Mouse (Mus musculus): ENCODE measurements around the gene Prkar1b. TPM values are rescaled to one million over a fixed set of nuclear protein-coding genes. Genes with fewer than 3 reads are reported as not detected.

Prkar1b gene
- polyA plus RNA-seq, 1 experiment from 2014 or later = 19.5 TPM

DNA sequence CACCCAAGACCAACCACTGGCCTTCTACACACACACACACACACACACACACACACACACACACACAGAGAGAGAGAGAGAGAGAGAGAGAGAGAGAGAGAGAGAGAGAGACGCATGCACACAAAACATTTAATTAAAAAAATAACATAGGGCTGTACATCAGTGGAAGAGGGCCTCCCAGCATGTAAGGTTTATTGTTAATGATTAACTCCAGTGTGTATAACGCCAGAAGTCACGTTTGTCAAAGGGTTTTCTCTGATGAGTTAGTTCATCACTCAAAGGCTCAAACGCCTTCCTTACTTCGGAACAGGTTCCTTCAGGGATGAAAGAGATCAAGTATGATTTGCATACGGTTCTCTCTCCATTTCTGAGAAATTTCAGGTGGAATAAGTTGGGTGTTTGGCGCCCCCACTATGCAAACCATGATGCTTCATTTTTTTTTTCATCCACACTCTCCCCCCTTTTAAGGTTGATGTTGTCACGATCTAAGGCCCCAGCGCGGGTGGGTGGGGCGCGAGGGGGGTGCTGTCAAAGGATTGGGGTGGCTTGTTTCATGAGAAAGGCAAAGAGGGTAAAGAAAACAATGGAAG, 21.2 kb downstream of the Prkar1b start:
- H3K4me2 ChIP-seq (replicated peaks; ENCODE audit: low read depth, low read length) = peak overlapping the region; percentile 76
- peak overlapping the region; percentile 44; the same call in 1 of the 2 replicates for H3K27ac ChIP-seq (ENCODE audit: low read length)
- H3K4me3 ChIP-seq (ENCODE audit: low read depth, low read length) = peak overlapping the region; percentile 54
- no peaks in the 10 kb centered on the region for H3K9me3 ChIP-seq (ENCODE audit: control insufficient read depth, low read depth, low read length)
- H3K4me1 ChIP-seq (ENCODE audit: control insufficient read depth, insufficient read depth, low read length) = peaks cover 4% of the 10 kb centered on the region; the same call in 1 of the 2 replicates
- WGBS = 27% methylated on average over 12 of the region's 12 CpGs
- ATAC-seq (ENCODE audit: insufficient number of reproducible peaks, insufficient read depth, low FRiP score, low read depth) = peak; percentile 39; the same call in 1 of the 2 replicates
- no peaks in the 10 kb centered on the region for H3K36me3 ChIP-seq (ENCODE audit: control insufficient read depth, insufficient read depth, low read length)
- no peaks in the 10 kb centered on the region; the same call in 1 of the 2 replicates for H3K27me3 ChIP-seq (ENCODE audit: control insufficient read depth, insufficient read depth, low read length)
- peak overlapping the region; percentile 46; the same call in 1 of the 2 replicates for H3K9ac ChIP-seq (replicated peaks; ENCODE audit: low read depth, low read length)

DNA sequence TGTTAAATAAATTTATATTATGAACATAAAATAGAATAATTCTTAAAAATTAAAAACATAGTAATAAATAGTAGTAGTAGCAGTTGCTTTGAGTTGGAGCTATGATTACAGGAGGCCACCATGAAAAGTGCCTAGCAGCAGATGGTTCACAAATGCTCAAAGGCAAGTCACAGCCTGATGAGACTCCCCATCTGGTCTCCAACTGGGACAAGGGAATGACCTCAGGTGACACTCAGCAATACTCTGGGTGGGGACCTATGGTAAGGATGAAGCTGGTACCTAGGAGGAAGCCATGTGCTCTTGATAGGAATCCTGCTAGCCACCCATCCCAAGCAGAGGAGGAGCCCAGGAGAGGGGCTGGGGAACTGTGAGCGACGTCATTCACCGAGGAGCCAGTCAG, 24.1 kb downstream of the Prkar1b start:
- no peak for ATAC-seq (ENCODE audit: insufficient number of reproducible peaks, insufficient read depth, low FRiP score, low read depth)
- no peak overlapping the region for H3K4me3 ChIP-seq (ENCODE audit: low read depth, low read length)
- no peaks in the 10 kb centered on the region for H3K9me3 ChIP-seq (ENCODE audit: control insufficient read depth, low read depth, low read length)
- H3K4me2 ChIP-seq (replicated peaks; ENCODE audit: low read depth, low read length) = no peak overlapping the region
- no peak overlapping the region for H3K27ac ChIP-seq (ENCODE audit: low read length)
- 76% methylated on average over 3 of the region's 3 CpGs for WGBS
- no peaks in the 10 kb centered on the region for H3K36me3 ChIP-seq (ENCODE audit: control insufficient read depth, insufficient read depth, low read length)
- H3K27me3 ChIP-seq (ENCODE audit: control insufficient read depth, insufficient read depth, low read length) = no peaks in the 10 kb centered on the region; the same call in 1 of the 2 replicates
- peaks cover 4% of the 10 kb centered on the region; the same call in 1 of the 2 replicates for H3K4me1 ChIP-seq (ENCODE audit: control insufficient read depth, insufficient read depth, low read length)
- H3K9ac ChIP-seq (replicated peaks; ENCODE audit: low read depth, low read length) = no peak overlapping the region

DNA sequence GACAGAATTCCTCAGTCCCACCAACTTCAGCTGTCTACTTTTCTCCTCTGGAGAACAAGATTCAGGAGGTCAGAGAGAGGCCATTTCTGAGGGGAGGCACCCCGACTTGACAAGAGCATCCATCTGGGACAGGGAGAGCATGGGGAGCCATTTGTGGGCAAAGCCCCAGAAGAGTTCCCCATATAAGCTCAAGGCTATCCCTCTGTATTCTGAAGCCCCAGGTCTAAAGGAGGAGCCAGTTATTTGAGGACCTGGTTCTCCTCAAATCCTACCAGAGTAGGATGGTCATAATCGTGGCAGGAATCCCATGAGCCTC, 30.9 kb downstream of the Prkar1b start:
- H3K9me3 ChIP-seq (ENCODE audit: control insufficient read depth, low read depth, low read length) = no peaks in the 10 kb centered on the region
- H3K27me3 ChIP-seq (ENCODE audit: control insufficient read depth, insufficient read depth, low read length) = no peaks in the 10 kb centered on the region
- no peaks in the 10 kb centered on the region for H3K36me3 ChIP-seq (ENCODE audit: control insufficient read depth, insufficient read depth, low read length)
- no peak for ATAC-seq (ENCODE audit: insufficient number of reproducible peaks, insufficient read depth, low FRiP score, low read depth)
- H3K4me1 ChIP-seq (ENCODE audit: control insufficient read depth, insufficient read depth, low read length) = 0 out of 2 replicates have a peak, but pooled peaks cover 4% of the 10 kb centered on the region
- no peak overlapping the region for H3K4me2 ChIP-seq (replicated peaks; ENCODE audit: low read depth, low read length)
- no peak overlapping the region for H3K4me3 ChIP-seq (ENCODE audit: low read depth, low read length)
- H3K9ac ChIP-seq (replicated peaks; ENCODE audit: low read depth, low read length) = no peak overlapping the region
- H3K27ac ChIP-seq (ENCODE audit: low read length) = no peak overlapping the region
- WGBS = 52% methylated on average over 2 of the region's 2 CpGs

DNA sequence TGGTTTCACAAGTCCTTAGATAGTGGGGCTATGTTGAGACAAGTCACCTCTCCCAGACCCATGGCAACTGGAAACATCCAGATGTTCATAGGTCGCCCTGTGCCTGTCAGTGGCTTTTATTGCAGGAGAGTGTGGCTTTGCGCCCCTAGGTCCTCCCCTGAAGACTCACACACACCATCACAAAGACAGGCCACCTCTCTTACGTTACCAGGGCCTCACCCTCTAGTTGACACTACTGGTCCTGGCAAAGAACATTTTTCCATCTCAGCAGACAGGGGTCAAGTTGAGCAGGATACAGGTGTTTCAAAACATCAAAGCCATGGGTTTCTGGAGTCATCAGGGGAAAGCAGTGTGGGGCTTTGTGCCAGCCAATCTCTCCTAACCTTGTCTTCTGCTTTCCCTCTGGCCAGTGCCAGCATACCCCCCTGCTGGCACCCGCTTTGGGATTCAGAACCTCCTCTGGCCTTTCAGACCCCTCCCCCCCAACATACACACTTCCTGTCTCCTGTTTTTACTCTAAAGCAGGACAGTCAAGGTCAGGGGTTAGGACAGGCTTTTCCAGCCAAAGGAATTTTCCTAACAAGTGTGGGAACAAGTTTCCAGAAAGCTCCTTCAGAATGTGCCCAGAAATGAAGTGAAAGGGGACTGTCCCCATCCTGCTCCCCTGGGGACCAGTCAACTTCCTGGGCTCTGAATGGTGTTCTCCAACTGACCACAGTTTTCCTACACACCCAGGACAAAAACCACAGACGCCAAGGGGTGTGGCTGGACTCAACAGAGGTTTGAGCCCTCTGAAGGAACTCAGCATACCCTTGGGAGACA, 31.5 kb downstream of the Prkar1b start:
- H3K36me3 ChIP-seq (ENCODE audit: control insufficient read depth, insufficient read depth, low read length) = no peaks in the 10 kb centered on the region

DNA sequence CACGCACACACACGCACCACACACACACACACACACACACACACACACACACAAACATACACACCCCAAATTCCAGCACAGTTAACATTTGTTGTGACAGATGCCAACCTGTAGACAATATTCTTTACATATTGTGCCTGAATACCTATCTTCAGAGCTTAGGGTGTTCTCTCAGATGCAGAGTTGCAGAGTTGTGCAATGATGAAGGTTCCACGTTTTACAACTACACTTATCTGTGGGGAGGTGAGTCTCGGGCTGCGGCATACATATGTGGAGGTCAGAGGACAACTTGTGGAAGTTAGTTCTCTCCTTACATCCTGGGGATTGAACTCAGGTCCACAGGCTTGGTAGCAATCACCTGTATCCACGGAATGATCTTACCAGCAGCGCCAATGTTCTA, 34.3 kb downstream of the Prkar1b start:
- no peak for ATAC-seq (ENCODE audit: insufficient number of reproducible peaks, insufficient read depth, low FRiP score, low read depth)
- Histone ChIP-seq H3K27me3 (ENCODE audit: control insufficient read depth, insufficient read depth, low read length) (no peaks in the 10 kb centered on the region), H3K9me3 (ENCODE audit: control insufficient read depth, low read depth, low read length) (no peaks in the 10 kb centered on the region), H3K4me1 (ENCODE audit: control insufficient read depth, insufficient read depth, low read length) (peaks cover 4% of the 10 kb centered on the region; the same call in 1 of the 2 replicates), H3K36me3 (ENCODE audit: control insufficient read depth, insufficient read depth, low read length) (no peaks in the 10 kb centered on the region), H3K4me2 (replicated peaks; ENCODE audit: low read depth, low read length) (no peak overlapping the region), H3K9ac (replicated peaks; ENCODE audit: low read depth, low read length) (no peak overlapping the region), H3K27ac (ENCODE audit: low read length) (no peak overlapping the region), H3K4me3 (ENCODE audit: low read depth, low read length) (no peak overlapping the region)
- 89% methylated on average over 7 of the region's 7 CpGs for WGBS

More for the DNA sequence above, 31.5 kb downstream of the Prkar1b start:
- H3K4me1 ChIP-seq (ENCODE audit: control insufficient read depth, insufficient read depth, low read length) = 0 out of 2 replicates have a peak, but pooled peaks cover 4% of the 10 kb centered on the region
- no peaks in the 10 kb centered on the region for H3K27me3 ChIP-seq (ENCODE audit: control insufficient read depth, insufficient read depth, low read length)
- ATAC-seq (ENCODE audit: insufficient number of reproducible peaks, insufficient read depth, low FRiP score, low read depth) = no peak
- 73% methylated on average over 5 of the region's 5 CpGs for WGBS
- no peak overlapping the region for H3K9ac ChIP-seq (replicated peaks; ENCODE audit: low read depth, low read length)
- no peaks in the 10 kb centered on the region for H3K9me3 ChIP-seq (ENCODE audit: control insufficient read depth, low read depth, low read length)
- no peak overlapping the region for H3K4me2 ChIP-seq (replicated peaks; ENCODE audit: low read depth, low read length)
- no peak overlapping the region for H3K4me3 ChIP-seq (ENCODE audit: low read depth, low read length)
- H3K27ac ChIP-seq (ENCODE audit: low read length) = no peak overlapping the region

DNA sequence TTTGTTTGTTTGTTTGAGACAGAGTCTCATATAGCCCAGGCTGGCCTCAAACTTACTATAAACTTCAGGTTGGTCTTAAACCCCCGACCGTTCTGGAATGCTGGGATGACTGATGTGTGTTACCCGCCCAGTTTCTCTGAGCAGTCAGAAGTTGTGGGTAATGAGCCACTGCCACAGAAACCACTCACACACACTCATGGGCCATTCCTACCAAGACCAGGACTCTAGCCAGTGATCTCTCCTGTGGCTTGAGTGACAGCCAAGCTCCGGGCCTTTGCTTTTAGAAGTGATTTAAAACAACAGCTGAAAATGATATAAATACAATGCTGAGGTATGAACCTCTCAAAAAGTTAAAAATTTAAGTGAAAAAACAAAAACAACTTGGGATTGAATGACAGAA, 34.9 kb downstream of the Prkar1b start:
- peaks cover 4% of the 10 kb centered on the region; the same call in 1 of the 2 replicates for H3K4me1 ChIP-seq (ENCODE audit: control insufficient read depth, insufficient read depth, low read length)
- no peak overlapping the region for H3K27ac ChIP-seq (ENCODE audit: low read length)
- H3K9me3 ChIP-seq (ENCODE audit: control insufficient read depth, low read depth, low read length) = no peaks in the 10 kb centered on the region
- no peak overlapping the region for H3K9ac ChIP-seq (replicated peaks; ENCODE audit: low read depth, low read length)
- no peaks in the 10 kb centered on the region for H3K36me3 ChIP-seq (ENCODE audit: control insufficient read depth, insufficient read depth, low read length)
- 67% methylated on average over 4 of the region's 4 CpGs for WGBS
- ATAC-seq (ENCODE audit: insufficient number of reproducible peaks, insufficient read depth, low FRiP score, low read depth) = no peak
- H3K27me3 ChIP-seq (ENCODE audit: control insufficient read depth, insufficient read depth, low read length) = no peaks in the 10 kb centered on the region
- no peak overlapping the region for H3K4me2 ChIP-seq (replicated peaks; ENCODE audit: low read depth, low read length)
- no peak overlapping the region for H3K4me3 ChIP-seq (ENCODE audit: low read depth, low read length)

DNA sequence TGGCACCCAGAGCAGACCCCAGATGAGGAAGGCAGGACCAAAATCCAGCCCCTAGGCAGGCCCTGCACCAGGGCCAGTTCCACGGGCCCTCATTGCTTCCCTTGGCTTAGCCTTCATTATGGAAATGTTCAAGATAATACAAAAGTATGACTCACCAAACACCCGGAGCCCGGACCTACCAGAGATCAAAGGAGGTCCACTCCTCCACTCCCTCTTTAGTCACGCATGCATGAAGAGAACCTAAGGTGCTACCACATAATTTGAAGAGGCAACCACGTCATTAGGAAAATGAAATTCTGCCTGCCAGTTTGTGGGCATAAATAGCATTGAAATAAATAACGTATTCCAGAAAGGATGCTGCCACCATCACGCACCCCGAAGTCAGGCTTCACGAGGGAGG, 37.4 kb downstream of the Prkar1b start:
- Histone ChIP-seq H3K9ac (replicated peaks; ENCODE audit: low read depth, low read length) (no peak overlapping the region), H3K36me3 (ENCODE audit: control insufficient read depth, insufficient read depth, low read length) (peaks cover 7% of the 10 kb centered on the region; the same call in 1 of the 2 replicates), H3K4me3 (ENCODE audit: low read depth, low read length) (no peak overlapping the region), H3K9me3 (ENCODE audit: control insufficient read depth, low read depth, low read length) (no peaks in the 10 kb centered on the region), H3K4me2 (replicated peaks; ENCODE audit: low read depth, low read length) (no peak overlapping the region), H3K27ac (ENCODE audit: low read length) (no peak overlapping the region), H3K27me3 (ENCODE audit: control insufficient read depth, insufficient read depth, low read length) (no peaks in the 10 kb centered on the region), H3K4me1 (ENCODE audit: control insufficient read depth, insufficient read depth, low read length) (no peaks in the 10 kb centered on the region; the same call in 1 of the 2 replicates)
- 75% methylated on average over 9 of the region's 9 CpGs for WGBS
- no peak for ATAC-seq (ENCODE audit: insufficient number of reproducible peaks, insufficient read depth, low FRiP score, low read depth)

DNA sequence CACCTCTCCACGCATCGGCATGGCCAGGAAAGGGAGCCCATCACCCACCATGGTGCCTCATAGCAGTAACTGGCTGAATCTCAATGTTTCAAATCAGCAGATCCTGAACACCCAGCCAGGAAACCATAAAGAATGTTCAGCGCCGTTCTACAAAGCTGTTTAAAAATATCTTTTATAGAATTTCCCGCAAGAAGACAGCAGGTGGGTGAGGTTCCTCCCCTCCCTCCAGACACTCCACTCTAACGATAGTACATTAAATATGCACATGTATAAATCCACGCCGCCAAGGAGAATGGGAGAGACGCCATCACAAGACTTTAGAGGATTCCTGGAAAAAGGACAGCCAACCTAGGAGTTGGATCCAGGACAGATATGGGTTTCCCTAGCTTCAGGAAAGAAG, 37.8 kb downstream of the Prkar1b start:
- H3K9ac ChIP-seq (replicated peaks; ENCODE audit: low read depth, low read length) = no peak overlapping the region
- no peak overlapping the region for H3K4me2 ChIP-seq (replicated peaks; ENCODE audit: low read depth, low read length)
- H3K4me3 ChIP-seq (ENCODE audit: low read depth, low read length) = no peak overlapping the region
- no peaks in the 10 kb centered on the region for H3K9me3 ChIP-seq (ENCODE audit: control insufficient read depth, low read depth, low read length)
- ATAC-seq (ENCODE audit: insufficient number of reproducible peaks, insufficient read depth, low FRiP score, low read depth) = no peak
- no peaks in the 10 kb centered on the region for H3K27me3 ChIP-seq (ENCODE audit: control insufficient read depth, insufficient read depth, low read length)
- peaks cover 8% of the 10 kb centered on the region; the same call in 1 of the 2 replicates for H3K36me3 ChIP-seq (ENCODE audit: control insufficient read depth, insufficient read depth, low read length)
- no peak overlapping the region for H3K27ac ChIP-seq (ENCODE audit: low read length)
- 67% methylated on average over 9 of the region's 9 CpGs for WGBS
- H3K4me1 ChIP-seq (ENCODE audit: control insufficient read depth, insufficient read depth, low read length) = no peaks in the 10 kb centered on the region; the same call in 1 of the 2 replicates
